Mouse (Mus musculus): ENCODE measurements around the gene Cbll1. TPM values are rescaled to one million over a fixed set of nuclear protein-coding genes. Genes with fewer than 3 reads are reported as not detected.
"Not testable (repeated sequence)": the region's sequence is repeated elsewhere in the genome, so short reads cannot be mapped to it uniquely, and the experiment has no call there.

Cbll1 gene
- polyA plus RNA-seq, 1 experiment from 2014 or later = 12.1 TPM

DNA sequence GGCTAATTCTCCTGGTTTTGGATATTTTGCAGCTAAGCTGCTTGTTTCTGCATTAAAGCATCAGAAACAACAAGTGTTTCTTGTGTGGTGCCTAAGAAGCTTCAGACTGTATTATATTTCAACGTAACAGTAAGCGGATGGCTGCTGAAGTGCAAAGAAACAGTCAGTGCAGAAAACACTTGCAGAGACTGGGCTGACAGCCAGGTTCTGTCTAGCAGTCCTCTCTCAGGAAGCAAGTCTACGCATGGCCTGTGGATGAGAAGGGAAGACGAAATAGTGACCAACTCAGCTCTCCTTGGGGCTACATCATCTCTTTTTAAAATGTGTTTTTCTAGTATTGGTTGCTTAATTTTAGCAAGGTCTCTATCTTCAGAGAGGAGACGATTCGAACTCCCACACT is 20.7 kb upstream of the Cbll1 start:
- no peaks in the 10 kb centered on the region for H3K36me3 ChIP-seq
- ATAC-seq (ENCODE audit: insufficient read depth, low FRiP score, low read depth) = no peak
- H3K9me3 ChIP-seq = no peaks in the 10 kb centered on the region
- H3K27me3 ChIP-seq (replicated peaks) = 0 out of 2 replicates have a peak, but pooled peaks cover 2% of the 10 kb centered on the region
- H3K4me2 ChIP-seq = no peak overlapping the region
- H3K9ac ChIP-seq = no peak overlapping the region
- no peak overlapping the region for H3K27ac ChIP-seq
- WGBS = 54% methylated on average over 6 of the region's 6 CpGs
- no peaks in the 10 kb centered on the region for H3K4me1 ChIP-seq
- H3K4me3 ChIP-seq (replicated peaks) = no peak overlapping the region

DNA sequence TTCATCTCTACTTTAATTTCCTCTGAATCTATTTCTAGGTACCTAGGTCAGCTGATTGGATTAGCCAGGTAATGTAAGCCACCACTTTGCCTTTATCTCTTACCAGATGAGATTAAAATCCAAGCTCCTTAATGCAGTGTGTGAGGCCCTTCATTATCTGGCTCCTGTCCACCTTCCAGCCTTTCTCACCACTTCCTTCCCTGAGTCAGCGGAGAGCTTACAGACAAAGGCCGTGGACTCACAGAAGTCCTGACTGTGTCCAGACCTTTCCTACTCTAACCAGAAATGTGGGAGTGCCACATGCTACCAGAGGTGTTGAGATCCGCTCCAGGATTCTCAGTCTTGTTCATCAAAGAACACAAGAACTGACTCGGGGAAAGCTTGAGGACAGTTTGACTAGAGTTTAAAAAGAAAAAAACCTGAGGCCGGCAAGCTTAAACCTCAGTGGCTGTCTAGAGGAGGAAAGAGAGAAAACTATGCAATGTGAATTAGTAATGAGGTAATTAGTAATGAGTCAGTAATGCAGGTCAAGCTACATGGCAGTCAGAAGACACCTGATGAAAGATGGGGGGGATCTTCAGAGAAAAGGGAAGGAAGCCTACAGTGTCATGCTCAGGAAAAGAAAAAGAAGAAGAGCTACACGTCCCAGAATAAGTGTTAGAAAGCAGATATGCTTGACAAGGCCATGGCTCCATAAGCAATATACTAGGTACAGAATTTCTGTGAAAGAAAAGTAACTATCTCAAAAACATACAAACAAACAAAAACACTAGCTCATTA is 14.5 kb upstream of the Cbll1 start:
- Histone ChIP-seq H3K27ac (no peak overlapping the region), H3K4me2 (no peak overlapping the region), H3K9me3 (no peaks in the 10 kb centered on the region), H3K4me3 (replicated peaks) (no peak overlapping the region), H3K36me3 (no peaks in the 10 kb centered on the region), H3K4me1 (no peaks in the 10 kb centered on the region), H3K27me3 (replicated peaks) (0 out of 2 replicates have a peak, but pooled peaks cover 2% of the 10 kb centered on the region), H3K9ac (no peak overlapping the region)
- 68% methylated on average over 6 of the region's 6 CpGs for WGBS
- ATAC-seq (ENCODE audit: insufficient read depth, low FRiP score, low read depth) = no peak

DNA sequence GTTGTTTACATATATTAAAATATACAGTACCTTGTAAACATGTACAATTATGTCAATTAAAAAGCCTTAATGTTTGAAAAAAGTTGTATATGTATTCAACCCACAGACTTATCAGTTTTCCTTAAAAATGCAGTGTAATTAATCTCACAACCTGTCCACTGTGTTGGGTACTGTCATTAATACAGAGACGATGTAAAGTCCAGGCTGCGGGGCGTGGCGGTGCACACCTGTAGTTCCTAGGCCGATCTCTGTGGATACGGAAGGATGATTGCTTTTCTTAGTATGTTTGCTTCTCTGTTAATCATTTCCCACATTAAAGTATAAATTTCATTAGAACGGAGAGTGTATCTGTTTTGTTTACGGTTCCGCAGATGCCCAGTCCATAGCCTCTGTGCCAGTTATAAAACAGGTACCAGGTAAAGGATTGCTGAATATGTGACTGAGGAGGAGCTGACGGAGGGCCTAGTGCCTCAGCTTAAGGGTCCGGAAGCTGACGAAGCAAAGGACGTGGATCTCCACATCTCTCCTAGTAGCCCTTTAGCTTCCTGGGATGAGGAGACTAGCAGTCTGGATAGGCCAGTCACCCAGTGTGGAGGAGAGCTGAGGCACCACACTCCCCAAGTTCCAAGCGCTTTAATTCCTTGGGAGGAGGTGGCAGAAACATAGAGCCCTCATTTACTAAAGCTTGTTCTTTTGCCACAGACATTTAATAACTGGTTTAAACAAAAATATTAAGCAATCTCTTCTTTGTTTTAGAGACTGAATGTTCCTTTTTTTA is 13.4 kb upstream of the Cbll1 start:
- Histone ChIP-seq H3K4me3 (replicated peaks) (no peak overlapping the region), H3K4me2 (no peak overlapping the region)

DNA sequence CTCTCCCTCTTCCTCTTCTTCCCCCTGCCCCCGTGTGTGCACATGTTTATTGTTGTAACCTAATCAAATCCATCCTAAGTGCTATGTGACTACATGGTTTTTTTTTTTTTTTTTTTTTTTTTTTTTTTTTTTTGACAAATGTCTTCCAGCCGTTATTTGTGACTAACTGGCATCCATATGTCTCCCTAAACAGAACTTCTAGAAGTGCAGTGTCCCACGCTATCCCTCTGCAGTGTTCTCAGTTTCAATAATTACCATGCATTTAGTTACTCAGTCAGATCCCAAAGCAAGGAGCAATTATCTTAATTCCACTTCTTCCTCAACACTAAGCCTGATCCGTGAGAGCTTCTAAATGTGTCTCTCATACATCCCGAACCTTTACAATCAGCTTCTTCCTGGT is 11.8 kb upstream of the Cbll1 start:
- Histone ChIP-seq H3K9ac (no peak overlapping the region), H3K9me3 (no peaks in the 10 kb centered on the region), H3K4me1 (no peaks in the 10 kb centered on the region), H3K27me3 (replicated peaks) (0 out of 2 replicates have a peak, but pooled peaks cover 1% of the 10 kb centered on the region), H3K4me3 (replicated peaks) (no peak overlapping the region), H3K36me3 (no peaks in the 10 kb centered on the region), H3K4me2 (no peak overlapping the region), H3K27ac (no peak overlapping the region)
- WGBS = 57% methylated on average over 5 of the region's 5 CpGs
- ATAC-seq (ENCODE audit: insufficient read depth, low FRiP score, low read depth) = no peak

More for the DNA sequence above, 13.4 kb upstream of the Cbll1 start:
- no peaks in the 10 kb centered on the region for H3K9me3 ChIP-seq
- WGBS = 76% methylated on average over 14 of the region's 14 CpGs
- ATAC-seq (ENCODE audit: insufficient read depth, low FRiP score, low read depth) = no peak
- no peaks in the 10 kb centered on the region for H3K36me3 ChIP-seq
- 0 out of 2 replicates have a peak, but pooled peaks cover 2% of the 10 kb centered on the region for H3K27me3 ChIP-seq (replicated peaks)
- no peaks in the 10 kb centered on the region for H3K4me1 ChIP-seq
- H3K9ac ChIP-seq = no peak overlapping the region
- no peak overlapping the region for H3K27ac ChIP-seq

DNA sequence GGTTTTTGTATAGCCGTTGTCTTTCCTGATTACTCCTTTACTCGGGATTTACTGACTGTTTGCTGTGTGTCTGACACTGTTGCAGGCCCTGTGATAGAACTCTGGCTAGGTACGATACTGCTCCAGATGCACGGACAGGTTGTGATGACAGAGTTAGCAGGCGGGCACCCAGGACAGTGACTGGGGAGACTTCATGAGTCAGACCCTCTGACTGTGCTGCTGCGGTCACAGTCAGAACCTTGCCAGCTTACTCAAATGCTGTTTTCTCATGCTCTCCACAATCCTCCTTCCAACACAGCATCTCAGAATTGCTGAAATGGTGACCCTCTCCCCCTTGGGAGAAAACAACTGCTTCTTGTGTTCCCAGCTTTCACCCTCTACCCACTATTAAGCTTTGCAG is 9.1 kb upstream of the Cbll1 start:
- WGBS = 78% methylated on average over 6 of the region's 6 CpGs
- no peak overlapping the region for H3K9ac ChIP-seq
- H3K4me2 ChIP-seq = no peak overlapping the region
- no peaks in the 10 kb centered on the region for H3K36me3 ChIP-seq
- H3K9me3 ChIP-seq = no peaks in the 10 kb centered on the region
- no peak overlapping the region for H3K27ac ChIP-seq
- H3K4me1 ChIP-seq = no peaks in the 10 kb centered on the region
- H3K27me3 ChIP-seq (replicated peaks) = no peaks in the 10 kb centered on the region
- H3K4me3 ChIP-seq (replicated peaks) = no peak overlapping the region
- no peak for ATAC-seq (ENCODE audit: insufficient read depth, low FRiP score, low read depth)

- Histone ChIP-seq H3K27ac (no peak overlapping the region), H3K4me3 (replicated peaks) (no peak overlapping the region), H3K9me3 (no peaks in the 10 kb centered on the region), H3K36me3 (no peaks in the 10 kb centered on the region), H3K4me1 (no peaks in the 10 kb centered on the region), H3K4me2 (no peak overlapping the region), H3K27me3 (replicated peaks) (no peaks in the 10 kb centered on the region), H3K9ac (no peak overlapping the region)
- 40% methylated on average over 6 of the region's 6 CpGs for WGBS
- ATAC-seq (ENCODE audit: insufficient read depth, low FRiP score, low read depth) = no peak
Measured at GRCm38 (mm10) chr12:31507718-31508364, 8.4 kb upstream of the Cbll1 start.

DNA sequence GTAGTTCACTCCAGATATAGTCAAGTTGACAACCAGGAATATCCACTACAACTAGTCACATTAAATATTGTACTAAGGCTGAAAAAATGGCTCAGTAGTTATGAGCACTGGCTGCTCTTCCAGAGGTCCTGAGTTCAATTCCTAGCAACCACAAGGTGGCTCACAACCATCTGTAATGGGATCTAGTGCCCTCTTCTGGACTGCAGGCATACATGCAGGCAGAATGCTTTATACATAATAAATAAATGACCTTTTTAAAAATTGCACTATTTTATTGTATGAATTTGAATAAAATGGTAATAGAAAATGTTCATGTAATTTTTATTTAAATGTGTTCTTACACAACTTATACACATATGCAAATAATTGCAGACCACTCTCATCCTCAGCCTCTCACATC is 3.8 kb upstream of the Cbll1 start:
- no peak for ATAC-seq (ENCODE audit: insufficient read depth, low FRiP score, low read depth)
- Histone ChIP-seq H3K9ac (no peak overlapping the region), H3K36me3 (no peaks in the 10 kb centered on the region), H3K27me3 (replicated peaks) (no peaks in the 10 kb centered on the region), H3K4me2 (no peak overlapping the region), H3K4me3 (replicated peaks) (no peak overlapping the region), H3K27ac (no peak overlapping the region), H3K9me3 (no peaks in the 10 kb centered on the region), H3K4me1 (no peaks in the 10 kb centered on the region)

GRCm38 (mm10) chr12:31501266-31501665 is 1.9 kb upstream of the Cbll1 start:
- no peak overlapping the region for H3K4me3 ChIP-seq (replicated peaks)
- no peak overlapping the region for H3K4me2 ChIP-seq
- WGBS = 40% methylated on average over 4 of the region's 4 CpGs
- H3K9ac ChIP-seq = no peak overlapping the region
- H3K9me3 ChIP-seq = no peaks in the 10 kb centered on the region
- peaks cover 4% of the 10 kb centered on the region; the same call in 1 of the 2 replicates for H3K4me1 ChIP-seq
- ATAC-seq (ENCODE audit: insufficient read depth, low FRiP score, low read depth) = no peak
- no peak overlapping the region for H3K27ac ChIP-seq
- no peaks in the 10 kb centered on the region for H3K36me3 ChIP-seq
- H3K27me3 ChIP-seq (replicated peaks) = no peaks in the 10 kb centered on the region

DNA sequence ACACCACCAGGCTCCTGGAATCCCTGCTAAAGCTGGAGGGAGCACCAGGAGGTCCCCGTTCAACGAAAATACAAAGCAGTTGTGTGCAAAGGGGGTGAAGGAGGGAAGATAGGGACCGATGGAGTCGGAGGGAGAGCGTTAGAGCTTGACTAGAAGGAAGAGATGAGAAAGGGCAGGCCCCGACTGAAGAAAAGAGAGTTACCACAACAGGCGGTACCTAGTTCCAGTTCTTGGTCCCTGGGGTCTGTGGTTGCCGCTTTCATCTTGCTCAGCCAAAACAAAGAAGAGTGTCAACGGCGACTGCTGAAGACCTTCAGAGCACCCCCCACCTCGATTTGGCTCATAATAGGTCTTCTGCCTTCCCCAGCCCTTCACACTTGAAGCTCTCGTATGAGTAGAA is 780 bp upstream of the Cbll1 start:
- Histone ChIP-seq H3K36me3 (no peaks in the 10 kb centered on the region), H3K27ac (peak overlapping the region; percentile 91), H3K9ac (peak overlapping the region; percentile 49; the same call in 1 of the 2 replicates), H3K4me1 (peaks cover 4% of the 10 kb centered on the region; the same call in 1 of the 2 replicates), H3K4me3 (replicated peaks) (peak overlapping the region; percentile 98), H3K4me2 (peak overlapping the region; percentile 78), H3K9me3 (no peaks in the 10 kb centered on the region), H3K27me3 (replicated peaks) (no peaks in the 10 kb centered on the region)
- no peak; the same call in 1 of the 2 replicates for ATAC-seq (ENCODE audit: insufficient read depth, low FRiP score, low read depth)
- WGBS = 4% methylated on average over 12 of the region's 12 CpGs

- Histone ChIP-seq H3K4me1 (peaks cover 4% of the 10 kb centered on the region; the same call in 1 of the 2 replicates), H3K4me2 (peak overlapping the region; percentile 78), H3K27me3 (replicated peaks) (no peaks in the 10 kb centered on the region), H3K9ac (peak overlapping the region; percentile 75), H3K9me3 (no peaks in the 10 kb centered on the region), H3K4me3 (replicated peaks) (peak overlapping the region; percentile 98), H3K27ac (peak overlapping the region; percentile 91; the same call in 1 of the 2 replicates), H3K36me3 (peaks cover 4% of the 10 kb centered on the region)
- ATAC-seq (ENCODE audit: insufficient read depth, low FRiP score, low read depth) = no peak
- under 1% methylated on average over 25 of the region's 25 CpGs for WGBS
Measured at GRCm38 (mm10) chr12:31498936-31499313, 491 bp downstream of the Cbll1 start.

GRCm38 (mm10) chr12:31486431-31486830 is 13.0 kb downstream of the Cbll1 start:
- H3K27me3 ChIP-seq (replicated peaks) = no peaks in the 10 kb centered on the region
- no peaks in the 10 kb centered on the region for H3K4me1 ChIP-seq
- ATAC-seq (ENCODE audit: insufficient read depth, low FRiP score, low read depth) = no peak
- no peak overlapping the region for H3K9ac ChIP-seq
- H3K36me3 ChIP-seq = peaks cover 16% of the 10 kb centered on the region
- H3K4me2 ChIP-seq = no peak overlapping the region
- 54% methylated on average over 6 of the region's 6 CpGs for WGBS
- H3K4me3 ChIP-seq (replicated peaks) = no peak overlapping the region
- no peak overlapping the region for H3K27ac ChIP-seq
- H3K9me3 ChIP-seq = no peaks in the 10 kb centered on the region

DNA sequence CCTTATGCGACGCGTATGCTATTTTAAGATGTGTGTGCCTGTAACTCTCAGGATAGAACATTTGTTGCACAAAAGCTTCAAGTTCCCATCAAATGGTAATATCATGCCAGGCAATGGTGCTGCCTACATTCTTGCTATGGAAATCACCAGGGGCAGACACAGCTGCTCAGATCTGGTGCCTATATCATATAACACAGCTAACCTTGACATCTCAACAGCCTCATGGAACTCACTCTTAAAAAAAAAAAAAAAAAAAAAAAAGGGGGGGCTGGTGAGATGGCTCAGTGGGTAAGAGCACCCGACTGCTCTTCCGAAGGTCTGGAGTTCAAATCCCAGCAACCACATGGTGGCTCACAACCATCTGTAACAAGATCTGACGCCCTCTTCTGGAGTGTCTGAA is 21.2 kb downstream of the Cbll1 start:
- H3K27ac ChIP-seq; ATAC-seq (ENCODE audit: insufficient read depth, low FRiP score, low read depth); H3K27me3 ChIP-seq (replicated peaks); H3K36me3 ChIP-seq; H3K9me3 ChIP-seq; H3K4me3 ChIP-seq (replicated peaks); H3K4me1 ChIP-seq; H3K9ac ChIP-seq; H3K4me2 ChIP-seq: not testable (repeated sequence)
- WGBS = 85% methylated on average over 4 of the region's 6 CpGs
